Mouse (Mus musculus) urinary bladder, postnatal 14 days (tissue): ENCODE measurements around the gene Gm20388.

Experiments
- DNase-seq: peaks from one replicate; pipeline ENCODE4 v3.0.0; 2021; ENCODE audit warnings: low spot score

The Gm20388 gene

GRCm38 (mm10) chr8:121842064-121842955 is 1931.7 kb downstream of the Gm20388 start:
- DNase-seq: no peak

- no peak for DNase-seq
These were observed 1932.6 kb downstream of the Gm20388 start for GRCm38 (mm10) chr8:121843184-121843733.

GRCm38 (mm10) chr8:121844765-121845164 is 1934.1 kb downstream of the Gm20388 start:
- no peak for DNase-seq

GRCm38 (mm10) chr8:121846815-121847214 is 1936.2 kb downstream of the Gm20388 start:
- DNase-seq: no peak

- DNase-seq: no peak
These were observed 1936.7 kb downstream of the Gm20388 start for GRCm38 (mm10) chr8:121847261-121847822.

- DNase-seq: no peak
These were observed 1937.3 kb downstream of the Gm20388 start for GRCm38 (mm10) chr8:121847987-121848386.

GRCm38 (mm10) chr8:121848495-121848894 is 1937.9 kb downstream of the Gm20388 start:
- no peak for DNase-seq

GRCm38 (mm10) chr8:121849303-121849702 is 1938.7 kb downstream of the Gm20388 start:
- no peak for DNase-seq

GRCm38 (mm10) chr8:121850018-121850417 is 1939.4 kb downstream of the Gm20388 start:
- peak; percentile 59 for DNase-seq

GRCm38 (mm10) chr8:121850436-121850820 is 1939.8 kb downstream of the Gm20388 start:
- no peak for DNase-seq

GRCm38 (mm10) chr8:121850821-121851470 is 1940.3 kb downstream of the Gm20388 start:
- peak; percentile 98 for DNase-seq

GRCm38 (mm10) chr8:121851716-121852115 is 1941.1 kb downstream of the Gm20388 start:
- DNase-seq: no peak

- DNase-seq: no peak
These were observed 1941.8 kb downstream of the Gm20388 start for GRCm38 (mm10) chr8:121852464-121852863.

- no peak for DNase-seq
These were observed 1942.9 kb downstream of the Gm20388 start for GRCm38 (mm10) chr8:121853586-121853985.

GRCm38 (mm10) chr8:121856071-121856746 is 1945.6 kb downstream of the Gm20388 start:
- DNase-seq: no peak

- DNase-seq: peak; percentile 35
These were observed 1946.7 kb downstream of the Gm20388 start for GRCm38 (mm10) chr8:121857331-121857730.

- DNase-seq: no peak
These were observed 1947.1 kb downstream of the Gm20388 start for GRCm38 (mm10) chr8:121857747-121858146.

- DNase-seq: peak; percentile 57
These were observed 1950.6 kb downstream of the Gm20388 start for GRCm38 (mm10) chr8:121861276-121861675.

GRCm38 (mm10) chr8:121861806-121862548 is 1951.3 kb downstream of the Gm20388 start:
- DNase-seq: peak; percentile 38

GRCm38 (mm10) chr8:121865356-121865755 is 1954.7 kb downstream of the Gm20388 start:
- DNase-seq: no peak

- DNase-seq: no peak
These were observed 1957.6 kb downstream of the Gm20388 start for GRCm38 (mm10) chr8:121868196-121868595.
